ENCODE assay signal across 8 mouse cellular contexts in genomic region chr4:31964194-31964875, GRCm38 (mm10). TPM values are rescaled to one million over a fixed set of nuclear protein-coding genes. Genes with fewer than 3 reads are reported as not detected.
DNase-seq lines count a peak whose midpoint lies in the region; ATAC-seq and TF ChIP-seq lines count a peak whose summit lies in the region.

No protein-coding gene starts in this region.

- ATAC-seq in heart, embryonic 13.5 days (ENCODE audit: extremely low read depth, insufficient number of reproducible peaks, low FRiP score, low TSS enrichment) = no peak; the same call in 1 of the 2 replicates
- ATAC-seq in limb, embryonic 11.5 days (ENCODE audit: insufficient number of reproducible peaks, low FRiP score, low TSS enrichment, low read depth) = peak; percentile 26; the same call in 1 of the 2 replicates

- TF ChIP-seq POLR2A in embryonic fibroblast, embryonic 13.5 days (IDR thresholded peaks at IDR 0.05; ENCODE audit: low read depth, low read length) = no peak; the same call in 1 of the 2 replicates
- TF ChIP-seq POLR2A in myocyte (IDR thresholded peaks at IDR 0.05; ENCODE audit: insufficient read length, low read depth) = no peak

- H3K79me2 ChIP-seq in myocyte (ENCODE audit: control insufficient read depth, insufficient read depth) = peaks cover 57% of the 10 kb centered on the region

- H3K4me1 ChIP-seq in heart, embryonic 13.5 days = peaks cover 51% of the 10 kb centered on the region
- H3K4me1 ChIP-seq in embryonic fibroblast, embryonic 13.5 days (ENCODE audit: control insufficient read depth, insufficient read depth, low read length) = peaks cover 8% of the 10 kb centered on the region
- H3K4me1 ChIP-seq in limb, embryonic 11.5 days (ENCODE audit: control insufficient read depth, insufficient read depth, low read length) = 0 out of 2 replicates have a peak, but pooled peaks cover 5% of the 10 kb centered on the region

- peak overlapping the region; percentile 93 for H3K4me2 ChIP-seq in heart, embryonic 13.5 days
- H3K4me2 ChIP-seq in limb, embryonic 11.5 days (ENCODE audit: low read depth, severe bottlenecking) = peak overlapping the region; percentile 71
- H3K4me2 ChIP-seq in myocyte (ENCODE audit: low read depth) = peak overlapping the region; percentile 89

- no peak for DNase-seq in heart, postnatal 36 days
- DNase-seq in CD4-positive, CD25-positive, alpha-beta regulatory T cell, adult 2 months (ENCODE audit: low read depth, low spot score) = peak; percentile 57
- DNase-seq in limb, embryonic 11.5 days (ENCODE audit: low spot score) = no peak
- no peak for DNase-seq in right cerebral cortex, postnatal 25 days
- DNase-seq in spleen, postnatal 4 days (ENCODE audit: low spot score in 2 of 2) = no peak

- no peaks in the 10 kb centered on the region for H3K9me3 ChIP-seq in heart, embryonic 13.5 days
- H3K9me3 ChIP-seq in limb, embryonic 11.5 days (ENCODE audit: control insufficient read depth, low read length) = no peaks in the 10 kb centered on the region

- peak overlapping the region; percentile 99 for H3K27ac ChIP-seq in heart, embryonic 13.5 days (replicated peaks)
- H3K27ac ChIP-seq in embryonic fibroblast, embryonic 13.5 days (ENCODE audit: insufficient read depth, low read length) = peak overlapping the region; percentile 94
- H3K27ac ChIP-seq in limb, embryonic 11.5 days (replicated peaks; ENCODE audit: low read depth, low read length) = peak overlapping the region; percentile 96

- no peaks in the 10 kb centered on the region for H3K27me3 ChIP-seq in heart, embryonic 13.5 days (replicated peaks)
- no peaks in the 10 kb centered on the region for H3K27me3 ChIP-seq in limb, embryonic 11.5 days (ENCODE audit: control insufficient read depth, insufficient read depth, low read length)
- no peaks in the 10 kb centered on the region for H3K27me3 ChIP-seq in myocyte (ENCODE audit: control insufficient read depth, insufficient read depth, insufficient read length)

- H3ac ChIP-seq in myocyte (ENCODE audit: control insufficient read depth, insufficient read length) = peak overlapping the region; percentile 93

- intact Hi-C loops in heart, postnatal 36 days (cut with DNase I) = loop anchor here (10.0 kb wide), 1 partner anchor 1280 kb away; no protein-coding TSS in a partner anchor

- H3K36me3 ChIP-seq in heart, embryonic 13.5 days = peaks cover 3% of the 10 kb centered on the region; the same call in 1 of the 2 replicates
- H3K36me3 ChIP-seq in limb, embryonic 11.5 days (ENCODE audit: control insufficient read depth, insufficient read depth, low read length) = no peaks in the 10 kb centered on the region
- no peaks in the 10 kb centered on the region for H3K36me3 ChIP-seq in myocyte (ENCODE audit: control insufficient read depth, insufficient read depth)

- peak overlapping the region; percentile 95 for H3K4me3 ChIP-seq in heart, embryonic 13.5 days
- peak overlapping the region; percentile 86 for H3K4me3 ChIP-seq in embryonic fibroblast, embryonic 13.5 days (ENCODE audit: insufficient read depth, low read length)
- H3K4me3 ChIP-seq in limb, embryonic 11.5 days (ENCODE audit: low read depth, low read length) = peak overlapping the region; percentile 76
- H3K4me3 ChIP-seq in myocyte = peak overlapping the region; percentile 77

- H3K9ac ChIP-seq in heart, embryonic 13.5 days = peak overlapping the region; percentile 98
- peak overlapping the region; percentile 85 for H3K9ac ChIP-seq in limb, embryonic 11.5 days (ENCODE audit: low read length)

- TF ChIP-seq CTCF in embryonic fibroblast, embryonic 13.5 days (IDR thresholded peaks at IDR 0.05; ENCODE audit: borderline replicate concordance, insufficient read depth, low read length) = no peak

- 0% methylated on average over 43 of the region's 47 CpGs for WGBS in heart, embryonic 13.5 days
- under 1% methylated on average over 47 of the region's 47 CpGs for WGBS in limb, embryonic 11.5 days

TF ChIP-seq in myocyte, 11 proteins besides CTCF, POLR2A, EP300 and RAD21:
- no peak for TF ChIP-seq REST (IDR thresholded peaks at IDR 0.05; ENCODE audit: insufficient read depth, insufficient read length)
- TF ChIP-seq SRF (IDR thresholded peaks at IDR 0.05; ENCODE audit: control insufficient read depth, insufficient read length, low read depth) = no peak
- TF ChIP-seq TCF12 (IDR thresholded peaks at IDR 0.05; ENCODE audit: insufficient read depth, poor library complexity, severe bottlenecking) = no peak
- TF ChIP-seq MYOG (IDR thresholded peaks at IDR 0.05; ENCODE audit: control insufficient read depth in 1 of 3, insufficient read depth in 1 of 3, insufficient read length in 2 of 3, low read depth in 2 of 3) = no peak
- no peak for TF ChIP-seq TCF3 (IDR thresholded peaks at IDR 0.05; ENCODE audit: insufficient read length, low read depth)
- no peak for TF ChIP-seq CEBPB (IDR thresholded peaks at IDR 0.05; ENCODE audit: insufficient read depth, poor library complexity, severe bottlenecking)
- TF ChIP-seq MAX (IDR thresholded peaks at IDR 0.05; ENCODE audit: low read depth) = no peak
- no peak for TF ChIP-seq POLR2AphosphoS2 (IDR thresholded peaks at IDR 0.05; ENCODE audit: insufficient read length, low read depth)
- TF ChIP-seq MYOD1 (IDR thresholded peaks at IDR 0.05; ENCODE audit: control insufficient read depth in 1 of 3, insufficient read length in 2 of 3, low read depth in 2 of 3) = no peak
- no peak for TF ChIP-seq E2F4 (IDR thresholded peaks at IDR 0.05; ENCODE audit: insufficient read depth)
- no peak for TF ChIP-seq USF1 (IDR thresholded peaks at IDR 0.05; ENCODE audit: low read depth)

RNA-seq across cellular contexts. Expression of gene Map3k7, which starts 0.4 kb away (rescaled TPM):
- 28.0 and 28.4 TPM in 2 replicates for polyA plus RNA-seq in heart, embryonic 13.5 days (2015; fragmentation: Nextera tagmentation; extraction: Ambion mirVana)
- total RNA-seq in heart, postnatal 36 days (2021) = 10 to 100 TPM; 46.8 to 49.4 TPM
- 82.1 and 85.9 TPM in 2 replicates for polyA plus RNA-seq in embryonic fibroblast, embryonic 13.5 days (2011; ENCODE audit: insufficient read length, low read depth, missing spikeins)
- polyA plus RNA-seq in limb, embryonic 11.5 days (2014; fragmentation: Nextera tagmentation; extraction: Ambion mirVana) = 55.1 and 55.2 TPM in 2 replicates
- polyA plus RNA-seq in myocyte (2012; fragmentation: generic; extraction: Trizol) = 16.3 TPM
